Mouse (Mus musculus) myocyte (in vitro differentiated cells): Measurements from ENCODE around the gene Ylpm1. TPM values are rescaled to one million over a fixed set of nuclear protein-coding genes. Genes with fewer than 3 reads are reported as not detected.

Experiments used
- H3K27me3 ChIP-seq: one replicate; pipeline ENCODE4 v1.6.1; 2011; ENCODE audit not compliant: control insufficient read depth, insufficient read depth, insufficient read length
- H3K36me3 ChIP-seq: one replicate; pipeline ENCODE4 v1.6.1; 2011; ENCODE audit not compliant: control insufficient read depth, insufficient read depth
- H3K4me2 ChIP-seq: one replicate; pipeline ENCODE4 v1.6.1; 2011; ENCODE audit warnings: low read depth, control low read depth
- H3K4me3 ChIP-seq: one replicate; pipeline ENCODE4 v1.5.1; 2011; ENCODE audit warnings: mild to moderate bottlenecking, control low read depth, moderate library complexity
- H3K79me2 ChIP-seq: one replicate; pipeline ENCODE4 v1.6.1; 2011; ENCODE audit not compliant: control insufficient read depth, insufficient read depth
- H3ac ChIP-seq: one replicate; pipeline ENCODE4 v1.6.1; 2011; ENCODE audit not compliant: control insufficient read depth, insufficient read length
- CEBPB ChIP-seq: IDR thresholded peaks from 2 replicates; pipeline ENCODE4 v1.6.1; 2011; ENCODE audit warnings: mild to moderate bottlenecking, moderate library complexity; ENCODE audit not compliant: poor library complexity, insufficient read depth, severe bottlenecking
- E2F4 ChIP-seq: IDR thresholded peaks from one replicate; pipeline ENCODE4 v1.6.1; 2011; ENCODE audit warnings: mild to moderate bottlenecking, control low read depth, moderate library complexity; ENCODE audit not compliant: insufficient read depth
- MAX ChIP-seq: IDR thresholded peaks from one replicate; pipeline ENCODE4 v1.6.1; 2011; ENCODE audit warnings: low read depth, mild to moderate bottlenecking, control low read depth
- MYOD1 ChIP-seq, 3 experiments: IDR thresholded peaks; one replicate each; pipeline ENCODE4 v1.6.1; 2011; ENCODE audit warnings: control low read depth in 2 of 3, low read depth in 2 of 3, mild to moderate bottlenecking in 2 of 3, moderate library complexity in 1 of 3; ENCODE audit not compliant: insufficient read length in 2 of 3, control insufficient read depth in 1 of 3
- MYOG ChIP-seq, 3 experiments: IDR thresholded peaks; one replicate each; pipeline ENCODE4 v1.6.1; 2011; ENCODE audit warnings: control low read depth in 2 of 3, low read depth in 2 of 3, mild to moderate bottlenecking in 2 of 3; ENCODE audit not compliant: insufficient read length in 2 of 3, control insufficient read depth in 1 of 3, insufficient read depth in 1 of 3
- POLR2A ChIP-seq: IDR thresholded peaks from one replicate; pipeline ENCODE4 v1.6.1; 2011; ENCODE audit warnings: low read depth, mild to moderate bottlenecking, control low read depth, moderate library complexity; ENCODE audit not compliant: insufficient read length
- POLR2AphosphoS2 ChIP-seq: IDR thresholded peaks from one replicate; pipeline ENCODE4 v1.6.1; 2011; ENCODE audit warnings: low read depth, control low read depth; ENCODE audit not compliant: insufficient read length
- REST ChIP-seq: IDR thresholded peaks from one replicate; pipeline ENCODE4 v1.6.1; 2011; ENCODE audit warnings: mild to moderate bottlenecking, control low read depth, moderate library complexity; ENCODE audit not compliant: insufficient read depth, insufficient read length
- SRF ChIP-seq: IDR thresholded peaks from one replicate; pipeline ENCODE4 v1.6.1; 2011; ENCODE audit warnings: low read depth; ENCODE audit not compliant: control insufficient read depth, insufficient read length
- TCF12 ChIP-seq: IDR thresholded peaks from one replicate; pipeline ENCODE4 v1.6.1; 2011; ENCODE audit warnings: mild to moderate bottlenecking, control low read depth; ENCODE audit not compliant: poor library complexity, insufficient read depth, severe bottlenecking
- TCF3 ChIP-seq: IDR thresholded peaks from one replicate; pipeline ENCODE4 v1.6.1; 2011; ENCODE audit warnings: low read depth, control low read depth; ENCODE audit not compliant: insufficient read length
- USF1 ChIP-seq: IDR thresholded peaks from one replicate; pipeline ENCODE4 v1.6.1; 2011; ENCODE audit warnings: low read depth, mild to moderate bottlenecking, control low read depth, moderate library complexity
- polyA plus RNA-seq: library from polyadenylated mRNA; unstranded; fragments of >200 nt; fragmentation: generic; extraction: Trizol; gene quantifications from one replicate; pipeline ENCODE4 v1.2.1, GENCODE M21; 2012; ENCODE audit warnings: missing spikeins

Gene Ylpm1
- polyA plus RNA-seq, 1 experiment: 21.0 TPM

DNA sequence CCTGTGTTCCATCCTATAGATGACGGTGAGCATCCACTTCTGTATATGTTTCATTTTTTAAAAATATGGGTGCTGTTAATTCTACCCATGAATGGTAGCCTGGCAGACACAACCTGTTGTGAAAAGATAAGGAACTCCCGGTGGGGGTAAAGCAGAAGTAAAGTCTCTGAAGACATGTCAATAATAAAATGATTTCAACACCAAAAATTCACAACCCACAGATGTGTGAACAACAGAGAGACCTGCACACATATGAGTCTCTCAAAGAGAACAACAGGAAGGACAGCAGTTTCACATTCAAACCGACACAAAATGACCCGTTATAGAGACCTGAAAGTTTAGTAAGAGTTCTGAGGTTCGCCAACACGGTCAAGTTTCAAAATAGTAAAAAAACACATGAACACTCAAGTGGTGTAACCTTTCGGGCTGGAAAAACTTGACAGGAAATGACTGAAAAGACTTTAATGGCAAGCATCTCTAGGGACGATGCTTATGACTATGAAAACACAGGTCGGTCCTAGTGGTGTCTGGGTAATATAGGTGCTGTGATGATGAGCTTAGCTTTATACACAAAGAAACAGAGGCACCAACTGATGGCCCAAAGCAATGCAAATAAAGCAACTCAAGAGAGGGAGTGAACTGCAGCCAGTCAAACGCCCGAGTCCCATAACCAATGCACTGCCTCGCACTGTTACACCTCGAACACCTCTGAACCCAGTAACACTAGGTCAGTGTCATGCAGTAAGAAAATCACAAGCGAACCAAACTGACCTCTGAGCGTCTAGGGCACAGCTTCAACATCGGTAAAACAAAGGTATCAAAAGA, 27.1 kb upstream of the Ylpm1 start:
- TF ChIP-seq USF1 (no peak), REST (no peak), MYOD1 (IDR thresholded peaks at IDR 0.05; ENCODE audit: control insufficient read depth in 1 of 3, insufficient read length in 2 of 3, low read depth in 2 of 3) (no peak), TCF3 (no peak), E2F4 (no peak), MAX (no peak), MYOG (IDR thresholded peaks at IDR 0.05; ENCODE audit: control insufficient read depth in 1 of 3, insufficient read depth in 1 of 3, insufficient read length in 2 of 3, low read depth in 2 of 3) (no peak), SRF (no peak), POLR2A (no peak), TCF12 (no peak), CEBPB (no peak), POLR2AphosphoS2 (no peak)
- H3K4me3 ChIP-seq: peak overlapping the region; percentile 92
- H3K27me3 ChIP-seq: no peaks in the 10 kb centered on the region
- H3ac ChIP-seq: no peak overlapping the region
- H3K36me3 ChIP-seq: peaks cover 13% of the 10 kb centered on the region
- peak overlapping the region; percentile 96 for H3K4me2 ChIP-seq
- H3K79me2 ChIP-seq: peaks cover 66% of the 10 kb centered on the region

DNA sequence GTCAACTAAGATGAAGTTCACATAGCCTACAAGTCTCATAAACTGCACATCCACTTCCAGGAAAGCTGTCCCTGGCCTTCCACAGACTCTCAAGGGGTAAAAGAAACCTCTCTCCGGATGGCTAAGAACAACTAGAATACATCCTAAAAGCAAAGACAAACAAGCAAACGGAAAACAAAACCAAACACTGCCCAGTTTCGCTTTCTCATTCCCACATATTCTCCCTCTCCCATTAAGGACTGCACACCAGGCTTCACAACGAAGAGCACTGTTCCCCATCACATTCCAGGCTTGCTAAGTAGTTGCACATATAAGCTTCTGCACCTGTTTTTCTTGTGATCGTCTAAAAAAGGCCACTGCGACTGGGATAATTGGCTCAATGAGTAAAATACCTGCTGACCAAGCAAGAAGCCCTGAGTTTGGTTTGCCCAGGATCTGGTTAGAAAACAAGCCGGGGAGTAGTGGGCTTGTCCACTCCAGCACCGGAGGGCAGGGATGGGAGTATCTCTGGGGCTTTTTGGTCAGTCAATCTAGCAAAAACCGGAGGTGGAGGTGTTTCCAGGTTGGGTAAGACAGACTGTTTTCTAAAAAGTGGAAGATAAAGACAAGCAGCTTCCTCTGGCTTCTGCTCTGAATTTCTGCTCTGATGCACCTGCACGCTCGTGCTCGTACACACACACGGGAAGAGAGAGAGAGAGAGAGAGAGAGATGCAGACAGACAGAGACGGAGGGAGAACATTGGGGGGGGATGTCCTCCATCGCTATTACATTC, 26.3 kb upstream of the Ylpm1 start:
- Histone ChIP-seq H3K36me3 (peaks cover 21% of the 10 kb centered on the region), H3K4me3 (peak overlapping the region; percentile 92), H3K79me2 (peaks cover 66% of the 10 kb centered on the region), H3ac (peak overlapping the region; percentile 25), H3K27me3 (no peaks in the 10 kb centered on the region), H3K4me2 (peak overlapping the region; percentile 96)
- TF ChIP-seq POLR2A (no peak), SRF (no peak), REST (no peak), MAX (no peak), USF1 (no peak), CEBPB (no peak), POLR2AphosphoS2 (no peak), MYOD1 (IDR thresholded peaks at IDR 0.05; ENCODE audit: control insufficient read depth in 1 of 3, insufficient read length in 2 of 3, low read depth in 2 of 3) (no peak), E2F4 (no peak), TCF3 (no peak), MYOG (IDR thresholded peaks at IDR 0.05; ENCODE audit: control insufficient read depth in 1 of 3, insufficient read depth in 1 of 3, insufficient read length in 2 of 3, low read depth in 2 of 3) (no peak), TCF12 (no peak)

DNA sequence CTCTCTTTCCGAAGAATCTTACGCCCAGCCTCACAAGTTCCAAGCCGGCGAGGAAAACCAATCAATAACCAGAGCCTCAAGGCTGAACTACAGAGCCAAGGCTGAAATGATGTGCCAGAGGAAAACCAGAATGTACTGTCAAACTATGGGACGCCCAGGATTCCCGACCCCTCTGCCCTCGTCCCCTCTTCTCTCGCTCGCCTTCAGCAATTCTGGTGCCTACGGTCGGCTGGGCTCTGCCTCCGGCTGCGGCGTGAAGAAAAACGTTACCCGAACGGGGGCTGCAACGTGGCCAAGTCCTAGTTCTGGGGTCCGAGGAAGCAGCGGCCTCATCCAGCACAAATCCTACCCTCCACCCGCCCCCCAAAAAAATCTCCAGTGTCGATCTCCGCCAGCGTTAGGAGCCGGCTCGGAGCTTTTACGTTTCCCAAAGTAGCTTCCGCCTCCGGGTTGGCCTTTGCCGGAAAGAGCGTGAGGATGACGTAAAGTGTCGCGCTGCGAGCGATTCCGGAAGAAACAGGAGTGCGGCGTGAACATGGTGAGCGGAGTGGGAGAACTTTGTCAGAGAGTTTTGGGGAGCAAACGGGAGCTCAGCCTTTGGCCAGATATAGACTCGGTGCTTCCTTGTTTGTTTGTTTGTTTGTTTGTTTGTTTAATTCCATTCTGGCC, 25.6 kb upstream of the Ylpm1 start, which contains the start of the genes Fcf1 and Arel1:
Gene Fcf1 (plus strand): TSS at position 470 of the 669 bp plus-strand sequence.
Gene Arel1 (minus strand): TSS at position 473 of the 669 bp plus-strand sequence.
- peak within 1 kb of the TSS; percentile 92 for H3K4me3 ChIP-seq
- peaks cover 23% of the 10 kb centered on the region for H3K36me3 ChIP-seq
- H3K27me3 ChIP-seq: no peaks in the 10 kb centered on the region
- peaks cover 66% of the 10 kb centered on the region for H3K79me2 ChIP-seq
- peak within 1 kb of the TSS; percentile 25 for H3ac ChIP-seq
- H3K4me2 ChIP-seq: peak within 1 kb of the TSS; percentile 96
- TF ChIP-seq POLR2AphosphoS2 (peak; percentile 34), TCF12 (no peak), MAX (peak; percentile 44), CEBPB (no peak), SRF (no peak), REST (no peak), USF1 (no peak), POLR2A (peak; percentile 51)

DNA sequence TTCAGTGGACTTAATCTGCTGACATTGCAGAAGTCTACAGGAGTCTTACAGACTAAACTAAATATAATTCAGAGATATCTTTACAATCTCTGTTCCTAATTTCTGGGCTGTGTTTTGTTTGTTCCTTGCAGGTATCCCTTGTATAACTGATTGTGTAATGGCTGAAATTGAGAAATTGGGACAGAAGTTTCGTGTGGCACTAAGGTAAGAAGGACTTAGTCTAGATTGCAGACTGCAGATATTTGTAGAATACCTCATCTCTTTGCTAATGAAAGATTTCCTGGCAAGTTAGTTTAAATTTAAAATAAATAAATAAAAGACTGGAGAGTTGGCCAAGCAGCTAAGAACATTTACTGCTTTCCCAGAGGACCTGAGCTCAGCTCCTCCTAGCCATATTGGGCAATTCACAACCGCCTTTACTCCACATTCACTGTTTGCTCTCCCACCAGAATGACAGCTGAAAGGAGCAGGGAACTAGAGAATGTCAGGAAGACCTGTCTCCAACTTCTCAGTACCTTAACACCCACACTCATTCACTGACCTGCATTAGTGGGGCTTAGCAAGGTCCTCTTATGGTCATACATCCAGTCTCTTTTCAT, 16.8 kb upstream of the Ylpm1 start:
- Histone ChIP-seq H3K4me2 (no peak overlapping the region), H3K27me3 (no peaks in the 10 kb centered on the region), H3K79me2 (no peaks in the 10 kb centered on the region), H3K4me3 (no peak overlapping the region), H3ac (no peak overlapping the region), H3K36me3 (peaks cover 71% of the 10 kb centered on the region)
- no peak for TF ChIP-seq POLR2AphosphoS2
- TF ChIP-seq CEBPB: no peak
- no peak for TF ChIP-seq POLR2A
- TF ChIP-seq SRF: no peak
- no peak for TF ChIP-seq TCF3
- TF ChIP-seq USF1: no peak
- TF ChIP-seq REST: no peak
- TF ChIP-seq E2F4: no peak
- TF ChIP-seq MYOD1 (IDR thresholded peaks at IDR 0.05; ENCODE audit: control insufficient read depth in 1 of 3, insufficient read length in 2 of 3, low read depth in 2 of 3): no peak
- no peak for TF ChIP-seq MYOG (IDR thresholded peaks at IDR 0.05; ENCODE audit: control insufficient read depth in 1 of 3, insufficient read depth in 1 of 3, insufficient read length in 2 of 3, low read depth in 2 of 3)
- no peak for TF ChIP-seq MAX
- TF ChIP-seq TCF12: no peak
